Mouse (Mus musculus): Measurements from ENCODE around the gene Ppp4r4. TPM values are rescaled to one million over a fixed set of nuclear protein-coding genes. Genes with fewer than 3 reads are reported as not detected.
"Not testable (repeated sequence)": the region's sequence is repeated elsewhere in the genome, so short reads cannot be mapped to it uniquely, and the experiment has no call there.

Gene Ppp4r4
- total and polyA plus RNA-seq, 3 experiments: 0.98 to 4.8 (median 2.9) TPM

- DNase-seq: no peak
Observed at GRCm38 (mm10) chr12:103532649-103533395, 739 bp downstream of the Ppp4r4 start.

GRCm38 (mm10) chr12:103540429-103540828, 8.3 kb downstream of the Ppp4r4 start:
- no peak for DNase-seq

GRCm38 (mm10) chr12:103543351-103543750, 11.3 kb downstream of the Ppp4r4 start:
- no peak for DNase-seq

- no peak for DNase-seq
Observed at GRCm38 (mm10) chr12:103544213-103544612, 12.1 kb downstream of the Ppp4r4 start.

GRCm38 (mm10) chr12:103547438-103547837, 15.4 kb downstream of the Ppp4r4 start:
- DNase-seq: no peak

- no peak for DNase-seq
Observed at GRCm38 (mm10) chr12:103548526-103548925, 16.4 kb downstream of the Ppp4r4 start.

GRCm38 (mm10) chr12:103550047-103550446, 18.0 kb downstream of the Ppp4r4 start:
- no peak for DNase-seq

- DNase-seq: no peak
Observed at GRCm38 (mm10) chr12:103551422-103551821, 19.3 kb downstream of the Ppp4r4 start.

GRCm38 (mm10) chr12:103552506-103552905, 20.4 kb downstream of the Ppp4r4 start:
- DNase-seq: no peak

GRCm38 (mm10) chr12:103553497-103553896, 21.4 kb downstream of the Ppp4r4 start:
- no peak for DNase-seq

GRCm38 (mm10) chr12:103556856-103557255, 24.8 kb downstream of the Ppp4r4 start:
- no peak for DNase-seq

GRCm38 (mm10) chr12:103564726-103565125, 32.6 kb downstream of the Ppp4r4 start:
- DNase-seq: no peak

GRCm38 (mm10) chr12:103565151-103565550, 33.1 kb downstream of the Ppp4r4 start:
- peak; percentile 58 for DNase-seq

GRCm38 (mm10) chr12:103567129-103567528, 35.0 kb downstream of the Ppp4r4 start:
- peak; percentile 38 for DNase-seq

GRCm38 (mm10) chr12:103569690-103570089, 37.6 kb downstream of the Ppp4r4 start:
- no peak for DNase-seq

- not testable (repeated sequence) for DNase-seq
Observed at GRCm38 (mm10) chr12:103578148-103578547, 46.1 kb downstream of the Ppp4r4 start.

GRCm38 (mm10) chr12:103583771-103584170, 51.7 kb downstream of the Ppp4r4 start:
- DNase-seq: no peak

- DNase-seq: peak; percentile 24
Observed at GRCm38 (mm10) chr12:103598411-103598810, 66.3 kb downstream of the Ppp4r4 start.

GRCm38 (mm10) chr12:103600364-103600763, 68.3 kb downstream of the Ppp4r4 start:
- no peak for DNase-seq

- no peak for DNase-seq
Observed at GRCm38 (mm10) chr12:103601839-103602238, 69.8 kb downstream of the Ppp4r4 start.

GRCm38 (mm10) chr12:103615141-103615540, 83.1 kb downstream of the Ppp4r4 start:
- no peak for DNase-seq

GRCm38 (mm10) chr12:103615734-103616133, 83.7 kb downstream of the Ppp4r4 start:
- no peak for DNase-seq

- DNase-seq: no peak
Observed at GRCm38 (mm10) chr12:103616860-103617261, 84.8 kb downstream of the Ppp4r4 start.

- DNase-seq: no peak
Observed at GRCm38 (mm10) chr12:103631203-103631612, 99.1 kb downstream of the Ppp4r4 start, which contains the start of gene Serpina10. Gene Serpina10 (minus strand): TSS chr12:103631444.

Measured in adrenal gland, adult 2 months (tissue).